Mouse (Mus musculus) midbrain, embryonic 12.5 days (tissue): ENCODE results near the gene Pih1d1. TPM values are rescaled to one million over a fixed set of nuclear protein-coding genes. Genes with fewer than 3 reads are reported as not detected.
A peak's percentile ranks its signal among the peaks of the same experiment; 100 is the strongest.
"Not testable (repeated sequence)": the region's sequence is repeated elsewhere in the genome, so short reads cannot be mapped to it uniquely, and the experiment has no call there.

Source experiments
- ATAC-seq: fragments of 200-750 bp; cut with Nextera tagmentation; 2 replicates; pipeline ENCODE4 v1.8.0; 2017; ENCODE audit warnings: low read depth, moderate TSS enrichment, moderate library complexity; ENCODE audit not compliant: low FRiP score
- H3K27ac ChIP-seq: fragments of 300-500 bp; sonication (generic); replicated peaks from 2 replicates; pipeline ENCODE4 v1.5.1; 2016; ENCODE audit warnings: mild to moderate bottlenecking
- H3K27me3 ChIP-seq: fragments of 300-500 bp; sonication (generic); 2 replicates; pipeline ENCODE4 v1.6.1; 2016; ENCODE audit warnings: mild to moderate bottlenecking
- H3K36me3 ChIP-seq: fragments of 300-500 bp; sonication (generic); 2 replicates; pipeline ENCODE4 v1.6.1; 2016
- H3K4me1 ChIP-seq: fragments of 300-500 bp; sonication (generic); 2 replicates; pipeline ENCODE4 v1.6.1; 2016
- H3K4me2 ChIP-seq: fragments of 300-500 bp; sonication (generic); replicated peaks from 2 replicates; pipeline ENCODE4 v1.6.1; 2016; ENCODE audit warnings: mild to moderate bottlenecking, moderate library complexity
- H3K4me3 ChIP-seq: fragments of 300-500 bp; sonication (generic); 2 replicates; pipeline ENCODE4 v1.5.1; 2016; ENCODE audit warnings: mild to moderate bottlenecking
- H3K9ac ChIP-seq: fragments of 300-500 bp; sonication (generic); replicated peaks from 2 replicates; pipeline ENCODE4 v1.6.1; 2016; ENCODE audit warnings: mild to moderate bottlenecking, moderate library complexity
- H3K9me3 ChIP-seq: fragments of 300-500 bp; sonication (generic); 2 replicates; pipeline ENCODE4 v1.6.1; 2016; ENCODE audit warnings: mild to moderate bottlenecking
- whole genome bisulfite sequencing: fragments of 180-500 bp; shearing (Covaris S2); methylation state at CpG from one replicate; pipeline ENCODE4 v1.1.7; 2016; 5-methylcytosine and 5-hydroxymethylcytosine counted together
- polyA plus RNA-seq: library from polyadenylated mRNA; unstranded; fragments of >200 nt; fragmentation: Nextera tagmentation; extraction: Ambion mirVana; gene quantifications from 2 replicates; pipeline ENCODE4 v1.2.1, GENCODE M21; 2016

Gene Pih1d1
- polyA plus RNA-seq, 1 experiment from 2014 or later = 103 TPM

DNA sequence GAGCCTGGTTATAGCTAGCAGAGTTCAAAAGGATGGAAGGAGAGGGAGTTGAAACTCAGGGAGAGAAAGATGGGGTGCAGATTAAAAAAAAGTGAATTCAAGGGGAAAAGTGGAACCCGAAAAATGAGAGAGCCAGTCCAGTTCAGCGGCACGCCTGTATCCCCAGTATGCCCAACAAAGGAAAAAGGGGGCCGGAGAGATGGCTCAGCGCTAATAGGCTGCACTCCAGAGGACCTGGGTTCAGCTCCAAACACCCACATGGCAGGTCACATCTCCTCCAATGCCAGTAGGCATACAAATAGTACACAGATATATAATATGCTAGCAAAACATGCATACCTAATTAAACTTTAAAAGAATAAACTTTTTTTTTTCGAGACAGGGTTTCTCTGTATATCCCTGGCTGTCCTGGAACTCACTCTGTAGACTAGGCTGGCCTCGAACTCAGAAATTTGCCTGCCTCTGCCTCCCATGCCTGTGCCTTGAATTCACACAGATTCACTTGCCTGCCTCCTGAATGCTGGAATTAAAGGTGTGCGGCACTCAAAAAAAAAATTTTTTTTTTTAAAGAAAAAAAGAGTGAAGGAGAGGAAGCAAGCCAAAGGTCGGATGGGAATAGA is 9.0 kb downstream of the Pih1d1 start:
- Histone ChIP-seq H3K36me3 (peaks cover 13% of the 10 kb centered on the region), H3K4me1 (peaks cover 24% of the 10 kb centered on the region), H3K9me3 (no peaks in the 10 kb centered on the region), H3K9ac (no peak overlapping the region), H3K27ac (no peak overlapping the region), H3K4me2 (no peak overlapping the region; the same call in 1 of the 2 replicates), H3K4me3 (no peak overlapping the region; the same call in 1 of the 2 replicates), H3K27me3 (peaks cover 58% of the 10 kb centered on the region)
- WGBS = 74% methylated on average over 9 of the region's 9 CpGs
- ATAC-seq = no peak

DNA sequence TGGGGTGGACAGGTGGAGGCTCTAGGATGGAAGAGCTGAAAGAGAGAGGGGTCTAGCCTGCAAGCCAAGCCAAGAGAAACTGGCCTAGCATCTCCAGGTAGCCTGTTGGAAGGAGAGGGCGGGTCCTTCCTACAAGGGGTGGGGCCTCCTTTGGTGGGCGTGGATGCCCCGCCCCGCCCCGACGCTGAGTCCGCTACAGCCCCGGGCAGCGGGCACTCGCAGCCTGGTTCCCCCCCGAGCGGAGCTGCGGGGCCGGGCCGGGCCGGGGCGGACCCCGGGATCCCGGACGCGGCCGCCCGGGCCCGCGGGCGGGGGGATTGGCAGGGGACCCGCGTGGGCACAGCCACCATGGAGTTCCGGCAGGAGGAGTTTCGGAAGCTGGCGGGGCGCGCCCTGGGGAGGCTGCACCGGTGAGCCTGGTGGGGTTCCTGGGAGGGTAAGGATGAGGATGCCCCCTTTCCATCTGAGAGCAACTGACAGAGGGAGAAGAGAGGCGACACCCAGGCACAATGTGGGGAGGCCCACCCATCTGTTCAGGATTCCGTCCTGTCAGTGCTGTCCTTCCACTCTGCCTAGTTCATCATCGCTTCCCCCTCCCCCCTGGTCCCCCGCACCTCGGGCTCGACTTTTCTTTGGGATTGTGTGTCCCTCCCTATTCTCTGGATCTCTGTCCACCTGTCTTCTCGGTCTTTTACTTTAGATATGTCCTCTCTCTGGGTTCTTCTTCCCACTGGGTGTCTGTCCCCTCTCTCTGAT is 9.8 kb downstream of the Pih1d1 start, which contains the start of gene Slc17a7:
Gene Slc17a7, plus strand, starts transcription at position 215 of the 756 bp plus-strand sequence.
- Histone ChIP-seq H3K27ac (no peak within 1 kb of the TSS), H3K9me3 (no peaks in the 10 kb centered on the region), H3K27me3 (peaks cover 66% of the 10 kb centered on the region), H3K9ac (peak within 1 kb of the TSS; percentile 51; the same call in 1 of the 2 replicates), H3K36me3 (peaks cover 5% of the 10 kb centered on the region), H3K4me3 (peak within 1 kb of the TSS; percentile 41), H3K4me1 (peaks cover 30% of the 10 kb centered on the region), H3K4me2 (peak within 1 kb of the TSS; percentile 61)
- WGBS = 1% methylated on average over 41 of the region's 41 CpGs
- ATAC-seq = no peak

- 66% methylated on average over 5 of the region's 5 CpGs for WGBS
- ATAC-seq = no peak
- no peak overlapping the region for H3K4me2 ChIP-seq
Measured at GRCm38 (mm10) chr7:45164833-45165232, 10.7 kb downstream of the Pih1d1 start.

DNA sequence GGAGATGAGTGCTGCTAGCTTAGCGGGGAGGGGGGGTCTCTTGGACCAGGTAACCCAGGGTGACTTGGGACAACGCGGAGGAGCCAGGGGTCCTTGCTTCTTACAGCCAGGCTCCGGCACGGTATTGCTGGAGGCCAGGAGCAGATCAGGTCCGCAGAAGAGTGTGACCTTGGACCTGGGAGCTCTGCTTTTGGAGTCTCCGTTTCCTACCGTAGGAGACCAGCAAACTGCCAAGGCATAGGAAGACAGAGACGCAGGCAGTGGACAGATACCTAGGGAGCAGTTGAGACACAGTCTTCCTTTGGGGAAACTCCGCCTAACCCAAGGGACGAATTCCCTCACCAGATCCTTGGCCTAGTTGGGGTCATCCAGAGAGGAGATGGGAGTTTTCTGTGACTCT is 11.6 kb downstream of the Pih1d1 start:
- no peak overlapping the region for H3K4me2 ChIP-seq
- no peak overlapping the region for H3K27ac ChIP-seq
- no peak for ATAC-seq
- H3K9ac ChIP-seq = no peak overlapping the region
- H3K4me1 ChIP-seq = peaks cover 30% of the 10 kb centered on the region
- WGBS = 47% methylated on average over 11 of the region's 11 CpGs
- H3K4me3 ChIP-seq = no peak overlapping the region
- H3K36me3 ChIP-seq = no peaks in the 10 kb centered on the region
- peaks cover 84% of the 10 kb centered on the region for H3K27me3 ChIP-seq
- H3K9me3 ChIP-seq = peaks cover 12% of the 10 kb centered on the region; the same call in 1 of the 2 replicates

More at GRCm38 (mm10) chr7:45164833-45165232, 10.7 kb downstream of the Pih1d1 start:
- Histone ChIP-seq H3K36me3 (no peaks in the 10 kb centered on the region), H3K9ac (no peak overlapping the region), H3K27me3 (peaks cover 75% of the 10 kb centered on the region), H3K4me1 (peaks cover 30% of the 10 kb centered on the region), H3K4me3 (no peak overlapping the region), H3K27ac (no peak overlapping the region), H3K9me3 (peaks cover 5% of the 10 kb centered on the region; the same call in 1 of the 2 replicates)

DNA sequence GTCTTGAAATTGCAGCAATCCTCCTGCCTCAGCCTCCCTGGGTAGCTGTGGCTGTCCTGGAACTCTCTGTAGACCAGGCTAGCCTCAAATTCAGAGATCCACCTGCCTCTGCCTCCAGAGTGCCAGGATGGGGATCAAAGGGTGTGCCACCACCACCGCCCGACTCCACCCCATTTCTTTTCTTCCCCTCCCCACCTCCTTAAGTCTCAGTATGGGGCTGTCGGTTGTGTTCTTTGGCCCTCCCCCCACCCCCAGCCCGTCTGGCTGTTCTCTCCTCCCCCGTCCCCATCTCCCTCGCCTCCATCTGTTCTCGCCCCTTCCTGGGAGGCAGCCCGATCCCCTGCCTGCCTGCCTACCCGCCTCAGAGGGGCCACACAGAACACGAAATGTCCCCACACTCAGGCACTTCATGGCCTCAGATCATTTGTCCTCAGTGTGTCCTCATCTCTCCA is 12.9 kb downstream of the Pih1d1 start:
- no peak overlapping the region for H3K4me2 ChIP-seq
- WGBS = 20% methylated on average over 10 of the region's 10 CpGs
- no peaks in the 10 kb centered on the region for H3K36me3 ChIP-seq
- H3K9me3 ChIP-seq = peaks cover 12% of the 10 kb centered on the region; the same call in 1 of the 2 replicates
- no peak overlapping the region for H3K9ac ChIP-seq
- H3K27me3 ChIP-seq = peaks cover 96% of the 10 kb centered on the region
- H3K4me3 ChIP-seq = no peak overlapping the region
- no peak for ATAC-seq
- H3K27ac ChIP-seq = no peak overlapping the region
- H3K4me1 ChIP-seq = peaks cover 27% of the 10 kb centered on the region

GRCm38 (mm10) chr7:45167761-45168445 is 13.8 kb downstream of the Pih1d1 start:
- peaks cover 12% of the 10 kb centered on the region; the same call in 1 of the 2 replicates for H3K9me3 ChIP-seq
- 1% methylated on average over 19 of the region's 19 CpGs for WGBS
- ATAC-seq = no peak; the same call in 1 of the 2 replicates
- no peak overlapping the region for H3K27ac ChIP-seq
- peaks cover 19% of the 10 kb centered on the region for H3K4me1 ChIP-seq
- no peak overlapping the region for H3K9ac ChIP-seq
- H3K4me2 ChIP-seq = peak overlapping the region; percentile 12; the same call in 1 of the 2 replicates
- no peak overlapping the region for H3K4me3 ChIP-seq
- H3K36me3 ChIP-seq = no peaks in the 10 kb centered on the region
- H3K27me3 ChIP-seq = peaks cover 99% of the 10 kb centered on the region

GRCm38 (mm10) chr7:45168656-45169055 is 14.6 kb downstream of the Pih1d1 start:
- peaks cover 12% of the 10 kb centered on the region; the same call in 1 of the 2 replicates for H3K9me3 ChIP-seq
- H3K4me1 ChIP-seq = peaks cover 18% of the 10 kb centered on the region
- H3K9ac ChIP-seq = no peak overlapping the region
- no peak overlapping the region for H3K4me3 ChIP-seq
- H3K4me2 ChIP-seq = peak overlapping the region; percentile 12; the same call in 1 of the 2 replicates
- no peak overlapping the region for H3K27ac ChIP-seq
- WGBS = 4% methylated on average over 24 of the region's 24 CpGs
- no peaks in the 10 kb centered on the region for H3K36me3 ChIP-seq
- ATAC-seq = no peak
- H3K27me3 ChIP-seq = peaks cover 97% of the 10 kb centered on the region

DNA sequence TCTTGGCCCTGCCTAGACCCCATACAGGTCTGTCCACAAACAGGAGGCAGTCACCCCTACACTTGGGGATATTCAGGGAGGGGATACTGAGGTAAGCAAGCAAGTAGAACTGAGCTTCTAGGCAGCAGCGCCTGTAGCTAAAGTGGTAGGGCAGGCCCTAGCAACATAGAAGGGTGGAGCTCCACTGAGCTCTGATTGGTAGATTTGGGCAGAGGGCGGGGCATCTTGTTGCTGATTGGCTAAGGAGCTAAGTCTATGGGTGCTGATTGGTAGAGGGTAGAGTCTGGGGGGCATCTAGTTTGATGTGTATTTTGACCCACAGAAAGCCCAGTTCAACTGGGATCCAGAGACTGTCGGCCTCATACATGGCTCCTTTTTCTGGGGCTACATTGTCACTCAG is 15.4 kb downstream of the Pih1d1 start:
- H3K9me3 ChIP-seq = peaks cover 12% of the 10 kb centered on the region; the same call in 1 of the 2 replicates
- no peak for ATAC-seq
- peaks cover 10% of the 10 kb centered on the region; the same call in 1 of the 2 replicates for H3K4me1 ChIP-seq
- H3K36me3 ChIP-seq = no peaks in the 10 kb centered on the region
- H3K9ac ChIP-seq = no peak overlapping the region
- no peak overlapping the region for H3K4me2 ChIP-seq
- H3K4me3 ChIP-seq = no peak overlapping the region
- H3K27ac ChIP-seq = no peak overlapping the region
- peaks cover 96% of the 10 kb centered on the region for H3K27me3 ChIP-seq
- 92% methylated on average over 3 of the region's 3 CpGs for WGBS

DNA sequence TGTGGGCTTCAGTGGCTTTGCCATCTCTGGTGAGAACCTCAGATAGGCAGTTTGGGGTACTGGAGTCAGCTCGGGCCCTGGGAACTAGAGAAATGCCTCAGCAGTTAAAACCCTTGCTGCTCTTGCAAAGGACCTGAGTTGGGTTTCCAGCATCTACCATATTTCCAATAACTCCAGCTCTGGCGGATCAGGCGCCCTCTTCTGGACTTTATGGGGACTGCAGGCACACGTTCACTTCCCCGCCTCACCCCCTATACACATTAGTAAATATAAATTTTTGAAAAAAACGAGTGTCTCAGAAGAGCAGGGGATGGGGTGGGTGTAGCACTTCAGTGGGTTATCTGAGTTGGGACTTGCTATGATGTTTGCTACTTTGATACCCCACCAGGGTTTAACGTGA is 18.9 kb downstream of the Pih1d1 start:
- no peak overlapping the region for H3K4me2 ChIP-seq
- 62% methylated on average over 7 of the region's 7 CpGs for WGBS
- no peak for ATAC-seq

DNA sequence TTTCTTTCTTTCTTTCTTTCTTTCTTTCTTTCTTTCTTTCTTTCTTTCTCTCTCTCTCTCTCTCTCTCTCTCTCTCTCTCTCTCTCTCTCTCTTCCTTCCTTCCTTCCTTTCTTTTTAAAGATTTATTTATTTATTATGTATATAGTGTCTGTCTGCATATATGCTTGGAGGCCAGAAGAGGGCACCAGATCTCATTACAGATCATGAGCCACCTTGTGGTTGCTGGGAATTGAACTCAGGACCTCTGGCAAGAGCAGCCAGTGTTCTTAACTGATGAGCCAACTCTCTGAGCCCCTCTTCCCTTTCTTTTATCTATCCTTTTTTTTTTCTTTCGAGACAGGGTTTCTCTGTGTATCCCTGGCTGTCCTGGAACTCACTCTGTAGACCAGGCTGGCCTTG is 19.7 kb downstream of the Pih1d1 start:
- peaks cover 96% of the 10 kb centered on the region for H3K27me3 ChIP-seq
- peaks cover 17% of the 10 kb centered on the region for H3K4me1 ChIP-seq
- H3K9me3 ChIP-seq = peaks cover 12% of the 10 kb centered on the region; the same call in 1 of the 2 replicates
- WGBS = 58% methylated on average over 1 of the region's 1 CpGs
- H3K9ac ChIP-seq, H3K27ac ChIP-seq, ATAC-seq, H3K36me3 ChIP-seq, H3K4me2 ChIP-seq, H3K4me3 ChIP-seq: not testable (repeated sequence)

More for the DNA sequence above, 18.9 kb downstream of the Pih1d1 start:
- Histone ChIP-seq H3K36me3 (no peaks in the 10 kb centered on the region), H3K27ac (no peak overlapping the region), H3K4me1 (peaks cover 21% of the 10 kb centered on the region), H3K9ac (no peak overlapping the region), H3K27me3 (peaks cover 96% of the 10 kb centered on the region), H3K9me3 (peaks cover 12% of the 10 kb centered on the region; the same call in 1 of the 2 replicates), H3K4me3 (no peak overlapping the region)

- no peak overlapping the region for H3K27ac ChIP-seq
Measured at GRCm38 (mm10) chr7:45174567-45175280, 20.6 kb downstream of the Pih1d1 start.

More at GRCm38 (mm10) chr7:45174567-45175280, 20.6 kb downstream of the Pih1d1 start:
- Histone ChIP-seq H3K4me1 (peaks cover 16% of the 10 kb centered on the region), H3K4me3 (peak overlapping the region; percentile 19), H3K36me3 (no peaks in the 10 kb centered on the region), H3K9me3 (peaks cover 8% of the 10 kb centered on the region; the same call in 1 of the 2 replicates), H3K9ac (no peak overlapping the region), H3K4me2 (peak overlapping the region; percentile 32; the same call in 1 of the 2 replicates), H3K27me3 (peaks cover 96% of the 10 kb centered on the region)
- 3% methylated on average over 29 of the region's 29 CpGs for WGBS
- ATAC-seq = no peak
